Mouse (Mus musculus): ENCODE measurements around the gene Vti1a.

Vti1a gene

GRCm38 (mm10) chr19:55316109-55316714 is at the start of gene Vti1a:
Gene Vti1a, plus strand, starts transcription at chr19:55316295.
- DNase-seq: peak; percentile 85

DNA sequence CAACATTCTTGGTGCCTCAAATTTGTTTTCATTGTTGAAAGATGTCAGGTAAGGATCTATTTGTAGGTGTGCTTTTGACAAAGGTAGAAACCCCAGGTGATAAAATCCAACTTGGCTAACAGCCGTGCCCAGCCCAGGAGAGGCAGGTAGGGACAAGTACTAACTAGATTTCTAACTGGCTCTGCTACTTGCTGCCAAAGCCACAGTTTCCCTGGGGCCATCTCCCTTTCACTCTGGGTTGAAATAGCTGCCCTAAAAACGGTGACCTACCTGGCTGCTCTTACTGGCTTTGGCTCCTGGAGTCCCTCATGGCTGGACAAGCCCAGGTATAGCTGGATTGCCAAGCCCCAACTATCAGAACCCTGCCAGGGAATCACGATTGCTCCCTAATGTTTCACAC is 49.3 kb upstream of the Vti1a start:
- DNase-seq: no peak

DNA sequence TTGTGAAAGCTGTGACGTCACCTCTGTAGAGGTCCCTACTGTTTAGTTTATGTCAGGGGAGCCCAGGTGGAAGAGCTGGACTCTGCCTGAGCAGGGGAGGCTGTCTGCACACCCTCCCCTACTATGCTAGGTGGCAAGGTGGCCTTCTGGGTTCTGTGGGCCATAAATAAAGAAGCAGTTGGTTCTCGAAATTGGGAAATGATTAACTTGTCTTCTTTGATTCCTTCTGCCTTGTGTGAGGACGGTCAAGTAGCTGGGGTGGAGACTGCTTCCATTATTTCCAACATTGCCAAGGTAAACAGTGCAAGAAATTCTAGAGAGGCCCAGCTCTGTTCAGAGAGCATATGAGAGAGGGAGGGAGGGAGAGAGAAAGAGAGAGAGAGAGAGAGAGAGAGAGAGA is 47.9 kb upstream of the Vti1a start:
- DNase-seq: no peak

GRCm38 (mm10) chr19:55269051-55269450 is 47.0 kb upstream of the Vti1a start:
- DNase-seq: no peak

DNA sequence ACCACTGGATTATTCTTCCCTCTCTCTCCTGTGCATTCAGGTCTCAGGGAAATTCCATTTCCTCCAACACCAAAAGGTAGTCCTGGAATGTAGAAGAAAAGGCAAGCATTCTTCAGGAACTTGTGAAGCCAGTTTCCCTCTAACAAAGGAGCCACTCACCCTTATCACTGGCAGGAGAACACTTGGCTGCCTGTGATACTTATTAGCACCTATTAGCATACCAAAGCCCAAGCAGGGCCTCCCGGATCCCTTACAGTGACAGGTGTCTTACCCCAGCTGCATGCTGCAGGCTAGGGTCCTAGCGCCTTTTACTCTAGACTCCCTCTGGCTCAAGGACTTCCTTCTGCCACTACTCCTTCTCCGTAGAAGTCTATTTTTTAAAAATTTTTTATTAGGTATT is 44.6 kb upstream of the Vti1a start:
- no peak for DNase-seq

GRCm38 (mm10) chr19:55273340-55273739 is 42.8 kb upstream of the Vti1a start:
- DNase-seq: no peak

DNA sequence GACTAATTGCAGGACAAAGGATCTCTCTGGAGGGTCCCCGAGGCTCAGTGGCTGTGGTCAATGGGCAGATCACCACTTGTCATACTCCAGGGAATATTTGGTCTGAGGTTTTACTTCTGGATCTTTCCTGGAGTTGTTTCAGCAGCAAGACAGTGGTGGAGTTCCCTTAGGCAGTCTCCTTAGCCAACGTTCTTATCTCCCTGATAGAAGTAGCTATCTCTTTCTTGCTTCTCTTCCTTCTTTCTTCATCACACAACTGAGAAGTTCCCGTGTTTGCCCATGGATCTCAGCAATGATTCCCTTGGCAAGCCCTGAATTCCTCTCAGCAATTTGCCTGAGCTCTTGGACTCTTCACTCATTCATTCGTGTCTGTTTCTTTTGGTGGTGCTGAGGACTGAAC is 40.0 kb upstream of the Vti1a start:
- DNase-seq: no peak

DNA sequence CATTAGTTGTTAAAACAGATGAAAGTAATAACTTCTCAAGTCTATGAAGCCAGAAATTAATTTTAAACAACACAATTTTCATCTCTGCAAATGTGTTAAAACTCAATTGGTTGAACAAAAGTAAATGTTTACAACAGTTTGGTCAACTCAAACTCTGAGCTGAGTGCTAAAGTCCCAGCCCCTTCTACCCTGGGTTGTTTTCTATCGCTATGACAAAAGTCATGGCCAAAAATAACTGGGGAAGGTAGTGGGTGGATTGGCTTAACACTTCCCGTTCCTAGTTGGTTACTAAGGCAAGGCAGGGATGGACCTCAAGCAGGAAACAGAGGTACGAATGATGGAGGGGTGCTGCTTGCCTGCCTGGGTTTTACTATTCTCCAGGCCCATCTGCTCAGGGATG is 39.3 kb upstream of the Vti1a start:
- DNase-seq: no peak

- no peak for DNase-seq
Measured at GRCm38 (mm10) chr19:55284093-55284492, 32.0 kb upstream of the Vti1a start.

GRCm38 (mm10) chr19:55286034-55286433 is 30.1 kb upstream of the Vti1a start:
- no peak for DNase-seq

DNA sequence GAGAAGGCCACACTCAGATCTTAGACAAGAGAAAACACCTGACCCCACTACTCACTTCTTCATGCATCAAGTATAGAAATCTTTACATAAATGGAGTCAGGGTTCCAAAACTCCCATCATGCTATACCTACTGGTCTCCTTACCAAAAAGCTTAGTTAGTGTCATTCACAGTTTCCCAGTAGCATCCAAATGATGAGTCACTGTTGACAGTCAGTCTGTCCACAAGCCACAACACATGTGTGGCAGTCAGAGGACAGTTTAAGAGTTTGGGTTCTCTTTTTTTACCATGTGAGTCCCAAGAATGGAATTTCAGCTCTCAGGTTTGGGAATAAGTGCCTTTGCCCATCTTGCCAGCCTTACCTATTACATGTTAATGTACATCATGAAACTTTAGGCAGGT is 27.1 kb upstream of the Vti1a start:
- no peak for DNase-seq

- DNase-seq: no peak
Measured at GRCm38 (mm10) chr19:55290621-55291270, 25.3 kb upstream of the Vti1a start.

DNA sequence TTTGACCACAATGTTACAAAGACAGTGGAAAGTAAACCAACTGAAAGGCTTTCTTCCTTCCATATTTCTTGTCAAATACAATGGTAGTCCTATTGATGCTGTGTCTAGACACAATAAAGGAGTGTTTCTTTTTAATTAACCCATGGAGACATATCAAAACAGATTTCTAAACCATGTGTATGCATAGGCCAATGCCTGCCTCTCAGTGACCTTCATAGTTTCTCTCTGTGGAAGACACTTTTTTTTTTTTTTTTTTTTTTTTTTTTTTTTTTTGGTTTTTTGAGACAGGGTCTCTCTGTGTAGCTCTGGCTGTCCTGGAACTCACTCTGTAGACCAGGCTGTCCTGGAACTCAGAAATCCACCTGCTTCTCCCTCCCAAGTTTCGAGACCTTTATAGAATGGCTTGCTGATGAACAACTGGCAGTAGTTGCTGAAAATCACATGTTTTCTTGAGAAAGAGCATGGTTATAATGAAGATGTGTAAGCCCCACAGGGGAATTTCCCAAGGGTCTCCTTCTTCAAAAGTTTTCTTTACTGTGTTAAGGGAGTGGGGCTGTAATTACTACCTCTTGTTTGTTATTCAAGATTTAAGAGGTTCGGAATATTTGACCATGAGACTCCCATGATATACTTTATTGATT is 23.8 kb upstream of the Vti1a start:
- DNase-seq: no peak

- no peak for DNase-seq
Measured at GRCm38 (mm10) chr19:55293175-55293574, 22.9 kb upstream of the Vti1a start.

GRCm38 (mm10) chr19:55295075-55295474 is 21.0 kb upstream of the Vti1a start:
- DNase-seq: no peak

DNA sequence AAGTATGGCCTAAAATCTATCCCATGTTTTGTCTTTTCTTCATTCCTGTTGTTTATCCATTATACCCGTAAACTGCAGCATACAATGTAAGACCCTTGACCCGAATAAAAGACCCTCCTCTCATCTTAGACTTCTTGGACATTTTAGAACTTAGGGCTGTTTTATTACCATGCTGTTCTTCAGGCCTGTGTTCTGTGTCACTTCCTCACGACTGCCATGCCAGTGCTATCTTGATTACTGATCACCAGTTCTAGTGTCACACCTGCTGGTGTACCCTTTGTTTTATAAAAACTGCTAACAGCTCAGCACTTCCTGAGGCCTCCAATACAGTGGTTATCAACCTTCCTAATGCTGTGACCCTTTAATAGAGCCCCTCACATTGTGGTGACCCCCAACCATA is 20.5 kb upstream of the Vti1a start:
- no peak for DNase-seq

- DNase-seq: no peak
Measured at GRCm38 (mm10) chr19:55296301-55296700, 19.8 kb upstream of the Vti1a start.

- DNase-seq: no peak
Measured at GRCm38 (mm10) chr19:55297489-55297888, 18.6 kb upstream of the Vti1a start.

GRCm38 (mm10) chr19:55297961-55298360 is 18.1 kb upstream of the Vti1a start:
- no peak for DNase-seq

GRCm38 (mm10) chr19:55299378-55299777 is 16.7 kb upstream of the Vti1a start:
- DNase-seq: no peak

DNA sequence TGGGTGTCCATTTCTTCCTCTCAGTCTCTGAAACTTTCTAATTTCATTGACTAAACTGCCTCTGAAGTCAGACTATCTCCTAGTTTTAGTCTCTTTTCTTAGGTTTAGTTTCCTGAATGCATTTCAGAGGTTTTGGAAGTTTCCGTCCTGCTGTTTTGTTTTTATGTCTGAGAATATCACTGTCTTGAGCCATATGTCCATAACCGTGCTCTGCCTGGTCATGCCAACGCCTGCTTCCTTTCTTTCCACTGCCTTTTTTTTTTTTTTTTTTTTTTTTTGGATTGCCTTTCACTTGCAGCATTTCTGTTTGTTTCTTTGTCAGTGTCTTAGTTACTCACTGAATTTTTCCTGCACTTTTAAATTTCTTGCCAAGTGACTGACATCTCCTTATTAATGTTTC is 15.6 kb upstream of the Vti1a start:
- no peak for DNase-seq

GRCm38 (mm10) chr19:55305024-55305423 is 11.1 kb upstream of the Vti1a start:
- no peak for DNase-seq

GRCm38 (mm10) chr19:55311874-55312273 is 4.2 kb upstream of the Vti1a start:
- no peak for DNase-seq

DNA sequence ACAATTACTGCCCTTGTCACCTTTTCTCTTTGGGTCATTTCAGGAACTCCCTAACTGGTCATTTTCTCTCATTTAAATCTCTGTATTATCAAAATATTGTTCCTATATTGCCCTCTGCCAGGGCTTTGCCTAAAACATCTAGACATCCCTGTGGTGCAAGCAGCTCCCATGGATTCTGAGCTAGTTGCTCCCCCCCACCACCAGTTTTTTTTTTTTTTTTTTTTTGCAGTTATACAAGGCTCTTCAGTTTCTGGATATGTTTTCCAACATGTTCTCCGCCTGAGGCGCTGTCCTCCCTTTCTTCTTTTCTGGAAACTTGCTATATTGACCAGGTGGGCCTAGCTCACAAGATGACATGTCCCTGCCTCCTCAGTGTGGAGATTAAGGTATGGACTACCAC is 2.4 kb upstream of the Vti1a start:
- no peak for DNase-seq

Data from thymus, postnatal 14 days (tissue).